Mouse (Mus musculus): ENCODE data around the gene Gm20388. TPM values are rescaled to one million over a fixed set of nuclear protein-coding genes. Genes with fewer than 3 reads are reported as not detected.
A peak's percentile ranks its signal among the peaks of the same experiment; 100 is the strongest.

Gm20388 gene
- total RNA-seq, 1 experiment from 2014 or later, result 3.6 TPM

DNA sequence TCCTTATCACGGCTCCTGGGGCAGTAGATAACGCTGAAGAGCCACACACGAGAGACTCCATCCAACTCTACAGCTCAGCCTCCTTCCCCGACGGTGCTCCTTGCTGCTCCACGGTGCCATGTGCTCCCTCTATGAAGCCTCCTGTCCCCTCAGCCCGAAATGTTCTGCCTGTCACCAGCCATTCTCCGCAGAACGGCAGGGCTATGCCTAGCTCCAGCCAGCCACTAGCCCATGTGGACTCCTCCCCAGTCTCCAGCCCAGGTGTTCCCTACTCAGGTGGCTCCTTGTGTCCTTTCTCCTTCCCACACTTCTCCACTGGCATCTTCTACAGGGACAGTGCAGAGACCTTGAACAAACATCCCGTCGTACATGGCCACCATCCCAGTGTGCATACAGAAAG is 1634.3 kb downstream of the Gm20388 start:
- no peak for DNase-seq

DNA sequence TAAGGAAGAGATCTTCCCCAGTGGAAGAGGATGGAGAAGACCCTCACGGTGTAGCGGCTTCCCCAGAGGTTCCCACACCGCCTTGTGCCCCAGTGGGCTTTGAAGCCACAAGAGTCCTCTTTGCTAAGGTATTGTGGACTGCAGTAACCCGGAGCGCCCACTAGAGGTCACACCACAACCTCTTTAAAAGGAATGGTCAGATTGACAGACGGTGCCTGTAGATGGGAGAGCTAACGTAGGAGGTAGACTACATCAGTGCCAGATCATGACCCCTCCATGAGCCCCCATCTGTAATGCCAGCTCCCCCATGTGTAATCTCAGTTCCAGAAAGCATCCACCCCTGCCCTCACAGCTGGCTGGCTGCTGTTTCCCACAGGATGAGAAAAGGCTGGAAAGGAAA is 1636.5 kb downstream of the Gm20388 start:
- DNase-seq, result peak; percentile 72

DNA sequence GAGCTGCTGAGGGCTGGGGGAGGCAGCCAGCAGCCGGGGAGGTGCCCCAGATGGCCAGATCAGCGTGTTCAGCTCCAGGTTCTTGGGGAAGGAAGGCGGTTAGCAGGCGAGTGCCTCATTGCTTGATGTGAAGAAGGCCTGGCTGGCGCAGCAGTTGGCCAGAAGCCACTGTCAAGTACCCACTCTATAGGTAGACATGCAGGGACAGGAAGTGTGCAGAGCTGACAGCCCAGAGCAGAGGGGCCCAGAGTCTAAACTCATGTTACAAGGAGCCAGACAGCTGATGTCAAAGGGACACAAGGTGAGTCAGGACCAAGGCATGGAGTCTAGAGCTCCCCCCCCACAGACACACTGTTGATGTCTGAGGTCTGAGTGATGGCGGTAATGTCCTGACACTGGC is 1639.4 kb downstream of the Gm20388 start:
- no peak for DNase-seq

DNA sequence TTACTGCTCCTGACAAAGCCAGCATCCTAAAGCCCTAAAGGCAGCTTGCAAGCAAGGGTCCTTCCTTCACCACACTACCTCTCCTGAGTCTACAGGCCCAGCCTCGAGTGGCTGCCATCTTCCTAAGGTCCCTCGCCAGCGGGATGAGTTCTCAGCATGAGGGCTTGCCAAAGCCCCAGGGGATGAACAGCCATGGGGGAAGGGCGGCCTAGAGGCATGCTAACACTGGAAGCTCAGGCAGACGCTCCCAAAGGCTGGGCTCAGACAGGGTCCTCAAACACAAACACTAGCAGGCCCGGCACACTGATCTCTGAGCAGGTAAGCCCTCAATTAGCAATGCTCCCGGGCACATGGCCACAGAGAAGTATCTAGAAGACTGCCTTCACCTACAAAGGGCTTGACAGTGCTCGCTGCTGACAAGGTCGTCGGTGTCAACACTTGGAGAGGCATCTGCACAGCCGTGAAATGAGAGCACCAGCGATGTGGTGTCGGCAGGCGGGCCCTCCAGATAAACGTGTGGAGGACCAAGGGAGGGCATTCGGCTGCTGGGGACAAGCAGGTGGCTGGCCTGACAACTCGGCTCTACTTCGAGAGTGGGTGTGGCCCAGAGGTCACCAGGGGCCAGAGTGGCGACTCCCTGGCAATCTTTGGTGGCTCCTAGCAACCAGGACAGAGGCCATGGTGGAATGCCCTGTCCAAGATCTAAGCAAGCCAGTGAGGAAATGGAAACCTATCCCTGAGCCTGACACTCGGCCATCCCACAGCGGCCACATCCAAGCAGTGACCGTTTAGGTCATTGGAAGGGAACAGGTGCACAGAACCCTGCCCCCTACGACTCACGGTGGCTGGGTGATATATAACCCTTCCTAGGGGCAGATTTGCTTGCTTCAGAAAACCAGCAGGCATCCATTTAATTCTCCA is 1640.7 kb downstream of the Gm20388 start:
- no peak for DNase-seq

DNA sequence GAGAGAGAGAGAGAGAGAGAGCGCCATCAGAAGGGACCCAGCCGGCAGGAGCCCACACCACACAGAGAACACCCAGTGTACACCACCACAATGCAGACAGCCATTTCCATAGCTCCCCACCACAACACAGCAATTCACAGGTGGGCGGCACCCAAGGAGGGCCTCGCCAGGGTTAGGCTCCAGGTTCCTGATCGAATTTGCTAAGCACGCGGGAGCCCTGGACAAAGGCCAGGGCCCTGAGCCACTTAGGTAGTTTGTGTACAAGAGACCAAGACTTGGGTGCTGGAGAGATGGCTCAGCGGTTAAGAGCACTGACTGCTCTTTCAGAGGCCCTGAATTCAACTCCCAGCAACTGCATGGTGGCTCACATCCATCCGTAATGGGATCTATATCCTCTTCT is 1641.9 kb downstream of the Gm20388 start:
- no peak for DNase-seq

DNA sequence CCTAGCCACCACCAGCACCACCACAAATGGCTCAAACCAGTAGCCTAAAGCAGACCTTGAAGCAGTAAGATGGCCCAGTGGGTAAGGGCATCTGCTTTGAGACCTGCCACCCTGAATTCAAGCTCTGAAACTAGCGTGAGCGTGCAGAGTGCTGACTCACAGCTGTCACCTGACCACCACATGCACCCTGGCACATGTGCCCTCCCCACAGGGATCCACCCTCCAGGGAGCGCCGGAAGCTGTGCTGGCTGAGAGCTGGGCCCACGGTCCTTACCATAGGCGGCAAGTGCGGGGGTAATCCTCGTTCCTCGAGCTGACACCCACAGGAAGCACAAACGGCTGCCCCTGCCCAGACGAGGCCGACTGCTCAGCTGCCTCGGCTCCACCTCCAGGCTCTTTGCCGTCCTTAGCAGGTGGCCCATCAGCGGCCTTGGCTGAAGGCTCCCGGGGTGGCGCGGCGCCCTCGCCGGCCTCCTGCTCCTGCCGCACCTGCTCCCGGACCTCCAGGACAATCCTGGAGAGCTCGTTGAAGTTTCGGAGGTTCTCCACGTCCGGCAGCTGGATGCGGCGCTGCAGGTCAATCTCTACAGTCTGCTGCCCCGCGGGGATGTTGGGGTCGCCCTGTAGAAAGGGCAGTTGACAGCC is 1643.3 kb downstream of the Gm20388 start:
- no peak for DNase-seq

DNA sequence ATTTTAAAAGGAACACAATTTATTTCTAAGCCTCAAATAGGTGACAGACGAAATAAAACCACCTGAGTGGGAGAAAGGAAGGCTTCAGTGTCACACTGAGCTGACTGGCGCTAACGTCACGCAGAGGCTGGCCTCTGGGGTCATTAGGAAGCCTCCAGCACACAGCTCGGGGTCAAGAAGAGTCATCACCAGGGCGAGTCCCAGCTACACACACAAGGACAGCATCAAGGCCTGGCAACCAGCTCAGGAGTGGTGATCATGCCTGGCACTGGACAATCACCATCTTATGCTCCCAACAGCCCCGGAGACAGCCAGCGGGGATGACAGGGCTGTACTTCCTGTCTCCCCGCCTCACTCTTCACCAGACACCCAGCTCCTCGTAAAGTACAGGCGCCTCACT is 1647.1 kb downstream of the Gm20388 start:
- no peak for DNase-seq

DNA sequence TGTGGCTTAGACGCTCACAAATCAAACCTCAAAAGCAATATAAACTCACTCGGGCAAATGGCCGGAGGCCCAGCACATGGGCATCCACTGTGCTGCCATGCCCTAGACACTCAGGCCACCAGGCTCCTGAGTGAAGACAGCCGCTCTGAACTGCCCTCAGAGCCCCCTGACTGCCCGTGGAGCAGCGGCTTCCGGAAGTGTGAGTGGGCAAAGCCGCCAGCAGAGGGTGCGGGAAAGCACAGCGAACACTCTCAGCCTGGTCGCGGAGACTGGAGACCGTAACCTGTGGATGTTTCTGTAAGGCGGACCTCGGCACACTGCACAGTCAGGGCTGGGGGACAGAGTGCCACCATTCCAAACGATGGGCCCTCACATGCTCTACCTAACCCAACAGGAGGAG is 1647.9 kb downstream of the Gm20388 start:
- no peak for DNase-seq

DNA sequence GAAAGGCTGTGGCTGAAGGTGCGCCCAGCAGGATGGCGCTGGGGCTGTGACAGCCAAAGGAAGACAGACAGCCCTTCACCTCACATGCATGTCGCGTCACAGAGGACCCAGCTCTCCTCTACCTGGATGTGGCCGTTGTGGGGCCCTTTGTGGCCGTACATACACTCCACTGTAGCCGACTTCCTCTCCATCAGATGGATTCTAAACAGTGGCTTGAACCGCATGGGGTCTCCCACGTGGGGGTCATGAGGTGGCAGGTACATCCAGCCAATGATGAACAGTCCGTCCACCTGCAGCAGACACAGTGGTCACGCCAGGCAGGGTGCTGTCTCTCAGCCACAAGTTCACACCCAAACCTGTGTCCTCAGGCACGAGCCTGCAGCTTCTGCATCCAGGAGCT is 1649.2 kb downstream of the Gm20388 start:
- no peak for DNase-seq

DNA sequence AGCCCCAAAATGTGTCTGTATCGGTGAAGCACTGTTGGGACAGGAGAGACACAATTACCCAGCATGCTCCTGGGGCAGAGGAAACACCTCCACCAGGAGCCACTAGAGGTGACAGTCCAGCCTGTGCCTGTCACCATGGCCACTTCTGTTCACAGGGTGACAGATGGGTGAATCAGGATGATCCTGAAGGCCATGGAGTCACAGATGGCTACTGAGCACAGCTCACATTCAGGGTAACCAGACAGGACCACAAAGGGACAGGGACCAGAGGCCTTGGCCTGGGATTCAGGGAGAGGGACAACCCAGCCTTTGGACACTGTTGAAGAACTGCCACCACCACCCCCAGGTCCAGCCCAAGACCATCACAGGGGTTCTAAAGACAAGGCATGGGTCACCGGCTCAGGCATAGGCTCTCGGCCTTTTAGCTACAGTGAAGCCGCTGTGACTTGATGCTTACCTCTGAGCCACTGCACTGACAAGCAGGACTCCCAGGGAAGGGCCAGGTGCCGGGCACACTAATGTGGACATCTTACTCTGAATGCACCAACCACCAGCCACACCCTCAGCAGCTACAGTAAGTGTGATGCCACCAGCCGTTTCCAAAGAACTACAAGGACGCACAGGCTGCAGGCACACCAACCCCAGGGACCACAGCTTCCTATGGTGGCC is 1649.9 kb downstream of the Gm20388 start:
- DNase-seq, result no peak

DNA sequence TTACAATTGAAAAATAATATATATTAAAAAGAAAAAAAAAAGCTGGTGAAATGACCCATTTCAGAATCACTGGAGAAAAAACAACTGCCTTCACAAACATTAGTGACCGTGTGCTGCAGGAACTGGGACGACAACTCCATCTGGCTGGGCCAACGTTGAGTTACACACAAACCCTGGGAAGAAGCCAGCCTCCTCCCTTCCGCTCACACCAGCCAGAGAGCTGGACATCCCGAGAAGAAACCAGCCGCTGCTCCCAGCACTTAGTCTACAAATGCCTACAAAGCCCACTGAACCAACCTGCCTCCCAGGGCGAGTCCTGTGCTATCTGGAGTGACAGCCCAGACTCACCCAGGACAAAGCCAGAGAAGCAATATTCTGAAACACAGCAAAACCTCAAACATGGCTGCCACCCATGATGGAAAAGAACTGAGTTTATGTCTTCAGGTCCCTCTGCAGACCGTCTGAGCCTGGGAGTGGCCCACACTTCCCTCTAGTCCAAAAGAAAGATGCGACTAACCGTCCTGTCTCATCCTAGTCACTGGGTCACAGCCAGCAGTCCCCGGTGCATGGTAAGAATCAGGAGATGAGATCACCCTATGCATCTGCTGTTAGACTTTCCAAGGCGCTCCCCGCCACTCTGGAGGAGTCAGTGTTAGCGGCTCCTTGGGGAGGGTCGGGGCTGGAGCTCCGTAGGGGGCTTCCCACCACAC is 1651.2 kb downstream of the Gm20388 start:
- DNase-seq, result no peak

DNA sequence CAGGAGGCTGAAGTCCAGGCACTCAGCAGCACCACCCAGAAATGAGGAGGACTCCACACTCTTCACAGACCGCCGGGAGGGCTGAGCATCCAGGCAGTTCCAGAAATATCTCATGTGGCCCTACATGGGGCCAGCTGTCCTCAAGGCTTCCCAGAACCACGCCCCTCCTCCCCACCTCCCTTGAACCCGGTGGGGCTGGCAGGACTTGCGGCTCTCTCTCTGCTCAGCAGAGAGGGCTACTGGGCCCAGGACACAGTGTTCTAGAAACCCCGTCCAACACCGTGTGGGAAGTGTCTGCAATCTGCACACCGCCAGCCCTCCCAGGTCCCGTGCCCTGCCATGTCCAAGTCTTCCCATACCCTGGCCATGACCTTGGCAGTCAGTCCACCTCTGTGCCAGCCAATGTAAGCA is 1652.3 kb downstream of the Gm20388 start:
- peak; percentile 56 for DNase-seq

DNA sequence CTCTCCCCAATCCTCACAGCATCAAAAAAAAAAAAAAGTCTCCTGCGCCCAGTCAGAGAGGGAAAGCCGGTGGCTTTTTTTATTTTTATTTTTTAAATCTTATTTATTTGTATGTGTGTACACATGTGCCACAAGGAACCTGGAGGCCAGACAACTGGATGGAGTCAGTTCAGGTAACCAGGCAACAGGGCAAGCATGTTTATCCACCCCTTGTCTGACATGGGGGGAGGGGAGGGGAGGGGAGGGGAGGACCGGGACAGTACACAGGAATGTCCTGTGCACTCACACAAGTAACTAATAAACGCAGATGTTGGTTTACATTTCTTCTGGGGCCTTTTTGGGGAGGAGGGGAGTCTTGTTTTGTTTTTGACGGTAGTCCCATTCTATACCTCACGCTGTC is 1653.1 kb downstream of the Gm20388 start:
- no peak for DNase-seq

DNA sequence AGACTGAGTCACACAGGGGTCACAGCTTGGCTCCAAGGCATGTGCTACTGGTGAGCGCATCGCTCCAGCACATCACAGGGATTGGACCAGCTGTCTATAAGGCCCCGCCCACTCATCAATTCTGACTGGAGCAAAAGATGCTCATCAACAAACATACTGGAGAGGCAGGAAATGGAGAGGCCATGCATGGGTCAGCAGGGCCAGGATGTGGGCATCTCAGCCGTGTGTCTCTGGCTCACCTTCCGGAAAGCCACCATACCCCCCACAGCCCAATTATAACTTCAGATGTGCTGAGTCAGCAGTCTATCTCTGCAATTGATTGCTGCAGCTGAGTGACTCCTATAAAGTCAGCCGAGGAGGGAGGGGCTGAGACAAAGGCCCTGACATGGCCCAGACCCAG is 1657.7 kb downstream of the Gm20388 start:
- no peak for DNase-seq

DNA sequence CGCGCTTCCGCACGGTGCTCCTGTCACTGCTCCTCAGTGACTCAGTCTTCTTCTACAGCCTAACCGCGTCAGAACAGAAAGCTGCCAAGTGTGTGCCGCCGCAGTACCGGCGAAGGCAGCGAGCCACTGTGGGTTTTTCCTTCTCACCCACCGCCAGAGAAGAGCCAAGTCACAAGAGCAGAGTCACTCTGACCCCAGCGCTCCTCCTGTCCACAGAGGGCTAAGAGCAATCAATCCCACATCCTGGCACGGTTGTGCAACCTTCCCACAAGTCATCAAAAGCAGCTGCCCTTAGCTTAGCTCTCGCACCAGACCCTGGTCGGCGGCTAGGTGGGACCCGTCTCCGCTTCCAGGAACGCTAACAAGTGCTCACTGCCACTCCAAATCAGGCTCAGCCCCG is 1659.7 kb downstream of the Gm20388 start:
- peak; percentile 45 for DNase-seq

DNA sequence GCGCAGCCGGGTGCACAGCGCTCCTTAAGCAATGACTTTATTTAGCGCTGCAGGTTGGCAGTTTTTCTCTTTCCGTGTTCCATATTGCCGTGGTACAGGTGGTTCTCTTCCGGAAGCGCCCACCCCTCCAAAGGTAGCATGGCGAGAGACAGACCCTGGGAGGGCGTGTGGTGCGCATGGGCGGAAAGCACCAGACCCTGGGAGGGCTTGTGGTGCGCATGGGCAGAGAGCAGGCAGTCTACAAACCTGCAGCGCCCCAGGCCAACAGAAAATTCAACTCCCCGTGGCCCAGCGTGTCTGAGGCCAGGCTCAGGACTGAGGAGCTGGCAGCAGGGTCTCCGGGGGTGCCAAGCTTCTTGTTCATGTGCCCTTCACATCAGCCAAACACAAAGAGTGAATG is 1660.2 kb downstream of the Gm20388 start:
- DNase-seq, result no peak

DNA sequence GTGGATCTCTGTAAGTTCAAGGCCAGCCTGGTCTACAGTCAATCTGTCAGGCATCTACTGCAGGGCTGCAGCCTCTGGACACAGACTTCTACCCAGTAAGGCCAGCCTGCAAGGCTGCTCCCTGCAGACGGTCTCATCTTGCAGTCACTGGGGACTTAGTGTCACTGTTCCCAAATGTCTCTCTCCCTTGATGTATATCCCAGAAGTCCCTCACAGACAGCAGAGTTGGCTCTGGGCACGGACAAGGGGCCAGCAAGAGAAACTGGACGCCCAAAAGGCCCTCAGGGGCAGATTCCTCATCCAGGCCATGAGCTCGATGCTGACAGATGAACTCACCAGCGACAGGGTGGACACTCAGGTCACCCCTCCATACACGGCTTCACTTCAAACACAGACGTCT is 1661.5 kb downstream of the Gm20388 start:
- no peak for DNase-seq

DNA sequence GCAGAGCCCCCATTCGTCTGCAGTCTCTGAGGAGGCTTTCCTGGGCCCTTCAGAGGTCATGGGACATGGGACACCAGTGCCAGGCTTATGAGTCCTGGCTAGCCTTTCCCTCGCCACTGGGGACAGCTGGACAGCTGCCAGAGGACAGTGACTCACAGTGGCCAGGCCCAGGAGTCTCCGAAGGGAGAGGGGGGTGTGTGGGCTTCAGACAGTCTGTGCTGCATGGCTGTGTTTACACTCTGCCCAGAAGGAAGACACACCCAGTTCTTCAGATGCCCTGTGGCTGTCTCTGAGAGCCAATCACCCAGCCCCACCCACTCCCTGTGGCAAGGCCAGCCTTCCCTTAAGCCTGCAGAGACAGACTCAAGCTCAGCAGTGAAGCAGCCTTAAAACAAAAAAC is 1662.6 kb downstream of the Gm20388 start:
- DNase-seq, result peak; percentile 88

DNA sequence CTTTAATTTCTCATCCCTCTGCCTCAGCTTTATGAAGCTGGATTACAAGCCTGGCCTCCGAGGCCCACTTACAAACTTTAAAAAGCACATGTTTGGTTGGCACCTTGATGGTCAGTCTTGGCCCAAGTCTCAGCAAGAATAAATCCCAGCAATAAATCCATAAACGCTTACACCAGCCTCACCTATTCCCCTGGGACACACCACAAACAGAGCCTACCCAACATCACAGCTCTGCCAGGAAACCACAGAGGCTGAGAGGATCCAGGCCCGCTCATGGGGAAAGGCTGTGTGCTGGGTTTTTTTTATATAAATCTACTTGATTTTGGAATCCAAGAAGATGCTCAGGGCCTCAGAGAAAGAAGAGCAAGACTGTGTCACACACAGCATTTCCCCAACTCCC is 1665.0 kb downstream of the Gm20388 start:
- no peak for DNase-seq

DNA sequence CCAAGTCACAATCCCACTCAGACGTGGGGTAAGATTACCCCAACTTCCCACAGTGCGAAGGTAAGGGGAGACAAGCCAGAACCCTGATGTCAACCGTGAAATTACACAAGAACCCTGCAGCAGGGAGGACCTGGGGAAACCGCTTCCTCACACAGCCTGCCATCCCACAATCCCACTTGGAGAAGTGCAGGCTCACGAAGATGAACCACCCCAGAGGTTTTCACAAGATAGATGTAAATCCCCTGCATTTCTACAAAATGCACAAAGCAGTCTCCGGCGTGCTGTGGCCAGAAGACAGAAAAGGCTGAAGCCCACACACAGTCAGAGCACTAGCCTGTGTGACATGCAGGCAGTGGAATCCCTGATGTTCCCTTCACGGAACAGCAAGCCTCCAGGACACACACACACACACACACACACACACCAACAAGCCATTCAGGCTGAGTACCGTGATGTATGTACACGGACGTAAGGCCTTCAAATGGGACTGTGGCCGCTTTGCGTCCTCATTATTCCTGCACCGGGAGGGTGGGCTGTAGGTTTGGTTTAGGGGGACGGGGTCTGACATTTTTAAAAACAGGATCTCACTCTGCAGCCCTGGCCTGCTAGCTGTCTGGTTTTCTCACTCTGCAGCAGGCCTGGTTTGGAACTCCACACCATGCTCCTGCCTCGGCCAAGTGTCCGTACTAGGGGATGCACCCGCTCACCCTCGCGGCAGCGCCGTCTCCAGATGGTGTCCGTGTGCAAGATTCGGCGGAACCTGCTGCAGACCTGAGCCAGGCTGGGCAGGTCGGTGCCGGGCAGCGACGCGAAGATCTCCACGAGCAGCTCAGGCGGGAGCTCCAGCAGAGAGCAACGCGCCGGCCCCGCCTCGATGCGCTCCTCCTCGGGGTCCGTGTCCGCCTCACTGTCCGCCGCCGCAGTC is 1667.4 kb downstream of the Gm20388 start:
- DNase-seq, result no peak

DNA sequence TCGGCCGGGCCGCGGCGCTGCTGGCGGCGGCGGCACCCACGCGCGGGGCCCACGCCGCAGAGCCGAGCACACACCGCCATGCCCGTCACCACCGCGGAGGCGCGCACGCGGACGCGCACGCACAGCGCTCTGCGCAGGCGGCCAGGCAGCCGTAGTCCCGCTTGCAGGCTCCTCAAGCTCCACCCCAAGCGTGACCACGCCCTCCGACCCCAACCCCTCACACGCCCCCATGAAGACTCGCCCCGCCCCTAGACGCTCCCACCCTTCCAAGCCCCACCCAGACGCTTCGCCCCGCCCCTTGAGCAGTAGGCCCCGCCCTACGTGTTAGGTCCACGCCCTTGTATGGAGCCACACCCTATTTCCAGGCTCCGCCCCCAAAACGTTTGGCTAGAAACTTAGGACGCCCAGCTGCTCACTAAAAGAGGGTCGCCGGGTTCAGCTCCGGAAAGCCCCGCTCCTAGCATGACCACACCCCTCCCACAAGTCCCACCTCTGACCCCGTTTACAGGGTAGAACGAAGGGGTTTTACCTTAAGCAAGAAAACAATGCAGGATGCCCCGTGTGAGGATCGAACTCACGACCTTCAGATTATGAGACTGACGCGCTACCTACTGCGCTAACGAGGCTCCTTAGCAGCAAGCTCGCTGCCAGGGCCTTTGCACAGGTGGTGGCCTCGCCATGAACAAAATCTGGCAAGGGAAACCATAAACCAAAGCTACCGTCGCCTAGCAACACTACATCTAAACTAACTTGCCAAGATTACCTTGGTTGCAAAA is 1668.2 kb downstream of the Gm20388 start, which contains the start of gene Fbxo31:
Fbxo31 (minus strand) TSS at position 131 of the 776 bp plus-strand sequence.
- peak; percentile 94 for DNase-seq
